Mouse (Mus musculus): Measurements from ENCODE around the gene Supv3l1.

Supv3l1 gene

DNA sequence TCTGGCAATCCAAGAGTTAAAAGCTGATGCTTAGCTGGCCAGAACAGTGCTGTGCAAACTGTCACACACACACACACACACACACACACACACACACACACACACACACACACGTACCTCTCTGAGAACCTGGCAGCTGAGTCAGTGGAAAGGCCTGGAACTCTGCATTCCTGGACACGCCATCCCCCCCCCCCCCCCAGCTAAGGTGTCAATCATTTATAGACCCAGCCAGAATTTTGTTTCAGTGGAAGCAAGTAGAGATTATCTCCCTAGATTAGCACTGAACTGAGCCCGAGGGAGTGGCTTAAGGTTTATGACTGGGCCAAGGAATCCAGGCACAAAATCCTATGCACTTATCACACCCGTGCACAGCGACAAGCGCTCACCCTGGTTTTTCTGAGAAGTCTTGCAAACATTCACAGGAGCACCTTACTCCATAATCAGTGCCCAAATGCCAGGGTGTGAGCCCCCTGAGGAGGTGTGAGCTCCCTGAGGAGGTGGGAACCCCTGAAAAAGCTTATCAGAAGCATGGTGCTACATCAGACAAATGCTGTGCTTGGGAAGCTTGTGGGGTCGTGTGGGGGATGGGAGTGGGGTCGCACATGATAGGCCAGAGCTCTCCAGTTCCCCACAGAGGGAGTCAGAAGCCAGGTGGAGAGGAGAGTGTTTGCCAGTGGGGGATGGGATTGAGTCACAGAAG lies 36.5 kb downstream of the Supv3l1 start:
- peak; percentile 58 to 77 for DNase-seq

DNA sequence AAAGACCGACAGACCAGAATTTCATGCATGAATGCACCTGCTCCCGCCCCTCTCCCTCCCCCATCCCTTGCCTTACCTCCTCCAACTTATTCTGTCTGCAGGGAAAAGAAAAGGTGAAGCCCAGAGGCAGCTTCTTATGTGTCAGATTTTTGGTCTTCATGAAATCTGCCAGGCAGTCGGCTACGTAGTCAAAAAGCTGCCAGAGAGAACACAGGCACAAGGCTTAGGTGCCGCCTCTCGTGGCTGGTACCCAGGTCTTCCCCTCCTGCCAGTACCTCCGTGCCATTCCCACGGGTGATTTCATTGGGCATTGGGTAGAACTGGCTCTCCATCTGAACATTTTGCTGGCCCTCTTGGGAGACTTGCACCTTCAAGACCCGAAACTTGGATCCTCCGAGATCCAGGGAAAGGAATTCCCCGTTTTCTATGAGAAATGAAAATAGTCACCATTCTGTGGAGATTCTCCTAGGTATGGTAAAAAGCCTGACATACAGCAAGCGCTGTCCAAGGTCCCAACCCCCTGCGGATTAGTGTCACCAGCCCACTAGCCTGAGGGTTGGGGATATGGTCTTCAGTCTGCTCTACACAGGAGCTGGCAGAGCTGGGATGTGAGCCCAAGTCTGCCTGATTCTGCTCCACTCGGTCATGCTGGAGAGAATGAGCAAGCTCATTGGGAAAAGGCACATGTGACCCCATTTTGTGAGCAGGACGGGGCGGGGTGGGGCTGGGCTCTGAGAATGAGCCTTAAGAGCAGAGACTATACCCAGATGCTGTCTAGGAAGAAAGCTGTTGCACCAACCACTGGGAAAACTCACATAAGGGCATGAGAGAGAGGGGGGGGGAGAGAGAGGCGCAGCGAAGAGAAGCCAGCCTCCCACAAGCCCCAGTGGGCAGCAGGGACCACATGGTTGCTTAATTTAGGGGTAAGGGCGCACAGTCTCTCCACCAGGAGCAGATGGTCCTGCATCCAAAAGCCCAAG lies 37.8 kb downstream of the Supv3l1 start:
- no peak for DNase-seq

DNA sequence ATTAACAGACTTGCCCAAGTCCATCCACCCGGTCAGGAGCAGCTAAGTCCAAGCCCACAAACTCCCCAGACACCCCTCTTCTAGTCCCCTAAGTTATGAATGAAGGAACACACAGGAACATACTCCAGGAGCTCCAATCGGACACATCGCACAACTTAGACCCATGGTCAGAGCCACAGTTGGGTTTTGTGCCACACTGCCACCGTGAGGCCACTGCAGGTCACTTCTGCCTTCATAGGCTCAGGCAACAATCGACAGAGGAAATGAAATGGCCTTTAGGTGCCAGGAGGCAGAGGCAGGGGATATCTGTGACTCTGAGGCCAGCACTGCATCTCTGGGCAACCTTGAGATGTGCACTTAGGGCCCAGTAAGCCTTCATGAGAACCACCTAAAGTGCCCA lies 38.6 kb downstream of the Supv3l1 start:
- DNase-seq = peak; percentile 65 to 73

DNA sequence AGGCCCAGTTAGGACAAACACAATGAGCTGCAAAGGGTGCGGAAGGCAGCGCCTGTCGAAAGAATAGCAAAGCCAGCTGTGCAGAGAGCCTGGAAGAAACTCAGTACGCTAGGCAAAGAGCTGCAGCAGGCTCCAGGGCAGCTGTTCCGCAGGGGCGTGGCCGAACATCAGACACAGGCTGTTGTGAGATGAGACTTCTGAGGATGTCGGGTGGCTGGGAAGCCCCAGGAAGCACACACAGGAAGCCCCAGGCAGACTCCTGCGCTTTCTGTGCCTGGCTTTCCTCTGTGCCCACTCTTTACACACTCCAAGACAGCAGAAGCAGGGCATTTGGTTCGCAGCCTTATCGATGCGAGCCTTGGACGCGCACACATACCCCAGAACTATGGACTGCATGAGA lies 44.6 kb downstream of the Supv3l1 start:
- peak in 1 of 2 experiments; percentile 40 for DNase-seq

DNA sequence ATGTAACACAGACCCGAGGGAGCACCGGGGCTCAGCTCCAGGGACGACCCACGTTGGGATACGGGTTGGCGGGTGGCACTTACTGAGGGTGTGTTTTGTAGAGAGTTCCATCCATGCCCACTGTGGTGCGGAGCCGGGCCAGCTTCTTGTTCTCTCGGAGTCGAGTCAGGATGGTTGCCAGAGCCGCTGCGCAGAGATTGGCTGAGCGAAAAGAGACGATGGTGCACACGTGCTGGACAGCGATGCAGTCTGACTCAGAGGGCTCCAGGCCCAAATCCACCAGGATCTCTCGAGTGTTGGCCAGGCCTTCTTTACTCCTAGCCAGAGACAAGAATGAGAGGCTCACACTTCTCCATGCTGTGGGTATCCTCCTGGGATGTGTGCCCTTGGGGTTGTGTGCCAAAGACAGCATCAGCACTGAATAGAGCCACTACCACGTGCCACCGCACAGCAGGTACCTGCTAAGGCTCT lies 47.9 kb downstream of the Supv3l1 start:
- DNase-seq = no peak

DNA sequence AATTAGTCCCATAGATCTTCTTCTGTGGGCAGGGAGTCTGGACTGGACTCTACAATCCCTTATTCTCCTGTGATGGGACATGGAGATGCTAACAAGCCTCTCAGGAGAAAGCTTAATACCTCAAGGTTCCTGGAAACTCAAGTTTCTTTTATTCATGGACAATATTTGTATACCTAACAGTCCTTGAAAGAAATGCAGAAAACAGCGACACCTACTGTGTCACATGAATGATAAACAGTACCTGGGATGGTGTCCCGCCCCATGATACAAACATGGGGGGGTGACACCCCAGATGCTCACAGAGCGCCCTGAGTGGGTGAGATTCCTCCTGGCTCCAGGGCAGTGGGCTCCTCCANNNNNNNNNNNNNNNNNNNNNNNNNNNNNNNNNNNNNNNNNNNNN lies 66.5 kb downstream of the Supv3l1 start:
- peak in 1 of 2 experiments; percentile 20 for DNase-seq

DNA sequence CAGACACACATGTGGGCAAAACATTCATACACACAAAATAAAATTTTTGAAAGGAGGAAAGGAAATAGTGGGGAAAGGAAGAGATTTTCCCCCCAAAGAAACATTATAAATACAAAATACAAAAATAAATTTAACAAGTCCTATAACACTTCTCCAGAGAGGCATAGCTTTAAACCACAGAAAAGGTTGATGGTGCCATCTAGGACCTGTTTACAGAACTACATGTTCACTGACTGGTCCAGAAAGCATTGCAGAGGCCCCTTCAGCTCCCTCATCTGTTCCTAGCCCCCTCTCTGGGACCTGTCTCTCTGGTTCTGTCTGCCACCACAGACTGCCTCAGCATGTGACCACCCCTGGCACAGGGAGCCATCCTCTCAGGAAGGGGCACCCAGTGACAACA lies 68.6 kb downstream of the Supv3l1 start:
- DNase-seq = no peak

DNA sequence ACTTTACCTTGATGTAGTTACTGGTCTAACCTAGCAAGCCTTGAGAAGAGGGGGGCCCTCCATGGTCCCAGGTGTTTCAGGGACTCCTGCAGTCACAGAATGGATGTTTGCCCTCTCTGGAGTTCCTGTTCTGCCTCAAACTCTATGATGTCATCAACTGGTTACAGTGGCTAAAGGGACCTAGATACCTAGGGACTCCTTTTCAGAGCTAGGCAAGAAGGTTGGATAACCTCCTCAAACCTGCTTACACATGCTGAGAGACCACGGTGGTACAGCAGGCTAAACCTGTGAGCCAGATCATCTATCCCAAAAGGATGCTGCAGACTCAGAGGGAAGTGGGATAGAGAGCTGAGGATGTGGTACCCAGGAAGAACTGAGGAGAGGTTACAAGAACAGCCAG lies 69.7 kb downstream of the Supv3l1 start, which contains the start of gene Hk1:
Gene Hk1 (minus strand): TSS at position 101 of the 400 bp plus-strand sequence.
- no peak for DNase-seq
